Mouse (Mus musculus) midbrain, embryonic 10.5 days (tissue): ENCODE measurements around the gene Pik3c2b. TPM values are rescaled to one million over a fixed set of nuclear protein-coding genes. Genes with fewer than 3 reads are reported as not detected.
A peak's percentile ranks its signal among the peaks of the same experiment; 100 is the strongest.
"Not testable (repeated sequence)": the region's sequence is repeated elsewhere in the genome, so short reads cannot be mapped to it uniquely, and the experiment has no call there.

ENCODE experiments used
- DNase-seq: peaks from one replicate; pipeline ENCODE4 v3.0.0-alpha.2; 2017; ENCODE audit warnings: low spot score
- H3K27ac ChIP-seq: fragments of 300-500 bp; sonication (generic); replicated peaks from 2 replicates; pipeline ENCODE4 v1.5.1; 2016; ENCODE audit warnings: mild to moderate bottlenecking
- H3K27me3 ChIP-seq: fragments of 300-500 bp; sonication (generic); 2 replicates; pipeline ENCODE4 v1.6.1; 2016; ENCODE audit warnings: low read depth, mild to moderate bottlenecking; ENCODE audit not compliant: poor library complexity, severe bottlenecking
- H3K36me3 ChIP-seq: fragments of 300-500 bp; sonication (generic); 2 replicates; pipeline ENCODE4 v1.6.1; 2016; ENCODE audit warnings: mild to moderate bottlenecking, moderate library complexity
- H3K4me1 ChIP-seq: fragments of 300-500 bp; sonication (generic); 2 replicates; pipeline ENCODE4 v1.6.1; 2016
- H3K4me3 ChIP-seq: fragments of 300-500 bp; sonication (generic); 2 replicates; pipeline ENCODE4 v1.5.1; 2016; ENCODE audit warnings: mild to moderate bottlenecking, moderate library complexity
- H3K9me3 ChIP-seq: fragments of 300-500 bp; sonication (generic); replicated peaks from 2 replicates; pipeline ENCODE4 v1.6.1; 2016; ENCODE audit warnings: mild to moderate bottlenecking
- WGBS: fragments of 180-500 bp; shearing (Covaris S2); methylation state at CpG from one replicate; pipeline ENCODE4 v1.1.7; 2016; 5-methylcytosine and 5-hydroxymethylcytosine counted together
- polyA plus RNA-seq: library from polyadenylated mRNA; unstranded; fragments of >200 nt; fragmentation: Nextera tagmentation; extraction: Ambion mirVana; gene quantifications from 2 replicates; pipeline ENCODE4 v1.2.1, GENCODE M21; 2016

The Pik3c2b gene
- polyA plus RNA-seq, result 14.1 and 18.2 TPM in 2 replicates

GRCm38 (mm10) chr1:133045011-133045860 is at the start of gene Pik3c2b:
Gene Pik3c2b (plus strand): TSS chr1:133045667.
- DNase-seq, result no peak
- H3K4me1 ChIP-seq, result peaks cover 54% of the 10 kb centered on the region

GRCm38 (mm10) chr1:133000347-133000746 is 45.1 kb upstream of the Pik3c2b start:
- DNase-seq, result no peak
- 97% methylated on average over 6 of the region's 6 CpGs for WGBS
- H3K4me3 ChIP-seq, result no peak overlapping the region
- H3K27me3 ChIP-seq, result no peaks in the 10 kb centered on the region
- no peaks in the 10 kb centered on the region for H3K9me3 ChIP-seq
- H3K4me1 ChIP-seq, result no peaks in the 10 kb centered on the region
- H3K27ac ChIP-seq, result no peak overlapping the region
- peaks cover 100% of the 10 kb centered on the region for H3K36me3 ChIP-seq

More at GRCm38 (mm10) chr1:133045011-133045860, at the start of gene Pik3c2b:
- Histone ChIP-seq H3K27ac (peak within 1 kb of the TSS; percentile 99), H3K4me3 (peak within 1 kb of the TSS; percentile 86), H3K9me3 (no peaks in the 10 kb centered on the region), H3K36me3 (no peaks in the 10 kb centered on the region), H3K27me3 (peaks cover 4% of the 10 kb centered on the region; the same call in 1 of the 2 replicates)
- 3% methylated on average over 15 of the region's 15 CpGs for WGBS

DNA sequence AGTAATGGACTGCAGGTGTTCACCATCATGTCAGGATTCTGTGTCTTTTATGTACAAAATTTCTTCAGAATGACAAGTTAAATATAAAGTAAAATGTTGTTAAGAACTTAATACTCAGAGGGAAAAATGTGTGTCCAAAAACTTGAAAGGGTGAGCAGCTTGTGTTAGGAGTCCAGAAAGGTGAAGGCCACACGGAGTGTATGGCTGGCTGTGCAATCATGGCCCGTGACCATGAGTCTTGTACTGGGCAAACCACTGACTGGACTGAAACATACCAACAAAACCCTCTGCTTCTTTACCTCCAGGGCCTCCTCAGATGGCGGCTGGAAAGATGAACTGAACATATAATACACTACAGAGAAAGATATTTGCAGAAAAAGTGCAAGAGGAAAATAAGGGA is 38.9 kb upstream of the Pik3c2b start:
- WGBS, result 87% methylated on average over 3 of the region's 3 CpGs
- Histone ChIP-seq H3K4me3 (no peak overlapping the region), H3K27me3 (no peaks in the 10 kb centered on the region), H3K36me3 (peaks cover 96% of the 10 kb centered on the region), H3K9me3 (no peaks in the 10 kb centered on the region), H3K27ac (no peak overlapping the region), H3K4me1 (no peaks in the 10 kb centered on the region)
- DNase-seq, result no peak

GRCm38 (mm10) chr1:133011955-133012841 is 33.3 kb upstream of the Pik3c2b start:
- Histone ChIP-seq H3K36me3 (peaks cover 92% of the 10 kb centered on the region), H3K4me3 (no peak overlapping the region)

DNA sequence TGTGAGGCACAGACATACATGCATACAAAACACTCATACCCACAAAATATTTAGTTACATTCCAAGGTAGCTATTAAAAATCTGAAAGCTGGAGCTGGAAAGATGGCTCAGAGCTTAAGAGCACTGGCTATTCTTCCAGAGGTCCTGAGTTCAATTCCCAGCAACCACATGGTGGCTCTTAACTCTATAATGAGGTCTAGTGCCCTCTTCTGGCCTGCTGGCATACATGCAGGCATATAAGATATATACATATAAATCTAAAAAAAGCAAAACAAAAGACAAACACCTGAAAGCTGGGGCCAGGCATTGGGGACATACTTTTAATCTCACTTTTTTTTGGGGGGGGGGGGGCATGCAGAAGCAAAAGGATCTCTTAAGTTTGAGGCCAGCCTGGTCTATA is 32.1 kb upstream of the Pik3c2b start:
- Histone ChIP-seq H3K27ac (no peak overlapping the region), H3K36me3 (peaks cover 93% of the 10 kb centered on the region)
- no peak for DNase-seq

More at GRCm38 (mm10) chr1:133011955-133012841, 33.3 kb upstream of the Pik3c2b start:
- DNase-seq, result no peak
- WGBS, result 90% methylated on average over 12 of the region's 13 CpGs
- H3K27me3 ChIP-seq, result no peaks in the 10 kb centered on the region
- no peaks in the 10 kb centered on the region for H3K9me3 ChIP-seq
- no peak overlapping the region for H3K27ac ChIP-seq
- H3K4me1 ChIP-seq, result no peaks in the 10 kb centered on the region

DNA sequence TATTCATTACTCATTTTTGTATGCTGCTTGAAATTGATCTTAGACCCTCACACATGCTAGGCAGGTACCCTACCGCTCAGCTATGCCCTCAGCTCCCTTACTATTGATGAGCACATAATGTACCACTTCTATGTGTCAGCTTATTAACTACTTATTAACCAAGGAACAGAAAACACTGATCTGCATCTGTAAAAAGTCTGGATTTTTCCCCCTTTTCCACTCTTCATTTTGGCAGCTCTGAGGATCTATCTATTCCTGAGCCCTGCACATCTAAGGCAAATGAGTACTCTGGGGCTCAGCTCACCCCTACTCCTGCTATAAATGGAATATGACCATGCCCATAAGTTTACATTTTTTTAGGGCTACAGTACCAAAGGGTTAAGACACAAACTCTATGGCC is 31.3 kb upstream of the Pik3c2b start:
- Histone ChIP-seq H3K36me3 (peaks cover 93% of the 10 kb centered on the region), H3K27me3 (no peaks in the 10 kb centered on the region), H3K9me3 (no peaks in the 10 kb centered on the region), H3K27ac (no peak overlapping the region), H3K4me3 (no peak overlapping the region), H3K4me1 (no peaks in the 10 kb centered on the region)
- 96% methylated on average over 1 of the region's 1 CpGs for WGBS
- no peak for DNase-seq

More for the DNA sequence above, 32.1 kb upstream of the Pik3c2b start:
- Histone ChIP-seq H3K9me3 (no peaks in the 10 kb centered on the region), H3K27me3 (no peaks in the 10 kb centered on the region), H3K4me1 (no peaks in the 10 kb centered on the region), H3K4me3 (no peak overlapping the region)

DNA sequence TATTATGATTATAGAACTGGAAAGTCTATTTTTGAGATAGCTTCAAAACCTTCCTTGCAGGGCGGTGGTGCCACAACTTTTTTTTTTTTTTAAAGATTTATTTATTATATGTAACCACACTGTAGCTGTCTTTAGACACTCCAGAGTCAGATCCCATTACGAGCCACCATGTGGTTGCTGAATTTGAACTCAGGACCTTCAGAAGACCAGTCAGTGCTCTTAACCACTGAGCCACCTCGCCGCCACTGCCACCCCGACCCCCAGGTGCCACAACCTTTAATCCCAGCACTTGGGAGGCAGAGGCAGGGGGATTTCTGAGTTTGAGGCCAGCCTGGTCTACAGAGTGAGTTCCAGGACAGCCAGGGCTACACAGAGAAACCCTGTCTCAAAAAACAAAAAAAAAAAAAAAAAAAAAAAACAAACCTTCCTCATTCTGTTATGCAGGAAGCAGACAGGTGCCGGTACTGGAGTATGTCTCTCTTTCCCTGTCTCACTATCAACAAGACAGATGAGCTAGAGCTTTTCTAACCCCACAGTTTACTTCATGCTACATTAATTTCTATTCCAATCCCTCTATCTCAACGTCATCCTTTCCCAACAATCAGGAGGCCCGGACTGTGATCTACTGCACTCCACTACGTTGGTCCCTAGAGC is 28.6 kb upstream of the Pik3c2b start:
- no peaks in the 10 kb centered on the region for H3K9me3 ChIP-seq
- no peak for DNase-seq
- H3K27ac ChIP-seq, result no peak overlapping the region
- WGBS, result 98% methylated on average over 9 of the region's 9 CpGs
- peaks cover 7% of the 10 kb centered on the region for H3K4me1 ChIP-seq
- no peaks in the 10 kb centered on the region for H3K27me3 ChIP-seq
- no peak overlapping the region for H3K4me3 ChIP-seq
- H3K36me3 ChIP-seq, result peaks cover 78% of the 10 kb centered on the region

GRCm38 (mm10) chr1:133018580-133018979 is 26.9 kb upstream of the Pik3c2b start:
- 91% methylated on average over 2 of the region's 2 CpGs for WGBS
- H3K27me3 ChIP-seq, result no peaks in the 10 kb centered on the region
- peaks cover 7% of the 10 kb centered on the region for H3K4me1 ChIP-seq
- H3K9me3 ChIP-seq, result no peaks in the 10 kb centered on the region
- H3K4me3 ChIP-seq, result no peak overlapping the region
- no peak for DNase-seq
- H3K36me3 ChIP-seq, result peaks cover 75% of the 10 kb centered on the region
- H3K27ac ChIP-seq, result no peak overlapping the region

GRCm38 (mm10) chr1:133019312-133019711 is 26.2 kb upstream of the Pik3c2b start:
- Histone ChIP-seq H3K4me1 (peaks cover 13% of the 10 kb centered on the region), H3K9me3 (no peaks in the 10 kb centered on the region), H3K4me3 (no peak overlapping the region), H3K27me3 (no peaks in the 10 kb centered on the region), H3K27ac (no peak overlapping the region), H3K36me3 (peaks cover 68% of the 10 kb centered on the region)
- DNase-seq, result no peak

GRCm38 (mm10) chr1:133020137-133020894 is 25.2 kb upstream of the Pik3c2b start:
- Histone ChIP-seq H3K4me1 (peaks cover 15% of the 10 kb centered on the region), H3K4me3 (no peak overlapping the region), H3K27ac (no peak overlapping the region), H3K36me3 (peaks cover 59% of the 10 kb centered on the region), H3K9me3 (no peaks in the 10 kb centered on the region), H3K27me3 (no peaks in the 10 kb centered on the region)
- no peak for DNase-seq
- 61% methylated on average over 3 of the region's 3 CpGs for WGBS

DNA sequence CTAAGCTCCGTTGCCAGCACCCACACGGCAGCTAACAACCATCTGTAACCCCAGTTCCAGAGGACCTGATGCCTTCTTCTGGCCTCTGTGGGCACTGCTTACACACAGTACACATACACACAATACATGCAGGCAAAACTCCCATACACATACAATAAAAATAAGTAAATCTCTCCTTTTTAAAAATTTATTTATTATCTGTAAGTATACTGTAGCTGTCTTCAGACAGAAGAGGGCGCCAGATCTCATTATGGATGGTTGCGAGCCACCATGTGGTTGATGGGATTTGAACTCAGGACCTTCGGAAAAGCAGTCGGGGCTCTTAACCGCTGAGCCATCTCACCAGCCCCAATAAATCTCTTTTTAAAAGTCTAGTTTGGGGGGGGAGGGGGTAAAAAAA is 24.1 kb upstream of the Pik3c2b start:
- Histone ChIP-seq H3K27me3 (no peaks in the 10 kb centered on the region), H3K4me3 (no peak overlapping the region), H3K36me3 (peaks cover 49% of the 10 kb centered on the region), H3K27ac (no peak overlapping the region), H3K4me1 (peaks cover 15% of the 10 kb centered on the region), H3K9me3 (no peaks in the 10 kb centered on the region)
- 93% methylated on average over 7 of the region's 7 CpGs for WGBS
- DNase-seq, result no peak

DNA sequence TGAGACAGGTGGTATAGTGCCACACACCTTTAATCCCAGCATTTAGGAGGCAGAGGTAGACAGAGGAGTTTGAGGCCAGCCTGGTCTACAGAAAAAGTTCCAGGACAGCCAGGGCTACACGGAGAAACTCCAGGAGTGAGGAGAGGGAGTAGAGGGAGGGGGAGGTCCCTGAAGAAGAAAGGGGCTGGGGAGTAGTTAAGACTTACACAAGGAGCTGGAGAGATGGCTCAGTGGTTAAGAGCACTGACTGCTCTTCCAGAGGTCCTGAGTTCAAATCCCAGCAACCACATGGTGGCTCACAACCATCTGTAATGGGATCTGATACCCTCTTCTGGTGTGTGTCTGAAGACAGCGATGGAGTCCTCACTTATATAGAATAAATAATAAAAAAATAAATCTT is 23.5 kb upstream of the Pik3c2b start:
- DNase-seq, H3K9me3 ChIP-seq, H3K27ac ChIP-seq, H3K27me3 ChIP-seq, H3K4me3 ChIP-seq: not testable (repeated sequence)
- Histone ChIP-seq H3K36me3 (peaks cover 43% of the 10 kb centered on the region), H3K4me1 (peaks cover 15% of the 10 kb centered on the region)
- 96% methylated on average over 2 of the region's 2 CpGs for WGBS
